Comparison of ENCODE assay signal across 13 mouse cellular contexts in the genomic region with DNA sequence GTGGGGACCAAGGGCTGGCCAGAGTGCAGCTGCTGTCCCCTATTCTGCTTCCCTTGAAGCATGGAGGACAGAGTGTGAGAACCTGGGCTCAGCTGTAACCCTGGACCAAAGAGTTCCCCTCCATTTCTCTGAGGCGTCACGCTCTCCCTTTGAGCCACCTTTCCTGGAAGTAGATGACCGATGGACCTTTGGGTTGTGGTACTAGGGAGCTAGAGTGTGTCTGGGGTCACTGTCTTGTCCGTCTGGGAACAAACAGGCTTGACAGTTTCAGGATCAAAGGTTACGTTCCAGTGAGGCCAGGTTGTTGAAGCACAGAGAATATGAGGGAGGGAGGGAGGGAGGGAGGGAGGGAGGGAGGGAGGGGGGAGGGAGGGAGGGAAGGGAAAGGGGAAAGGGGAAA.
"Had no signal": no experiment of that assay in that cellular context is flagged by ENCODE, and none has a peak within 500 bp of the region (broad histone marks: within the 10 kb centered on the region; RNA-seq: fewer than 3 reads in every experiment).

No protein-coding gene starts in this region.

- H3K27ac ChIP-seq: hindbrain, embryonic 15.5 days; left cerebral cortex, adult 2 months; limb, embryonic 15.5 days; liver, embryonic 14.5 days; midbrain, embryonic 13.5 days had no signal

- H3K9ac ChIP-seq: hindbrain, embryonic 15.5 days; limb, embryonic 15.5 days; liver, embryonic 14.5 days; midbrain, embryonic 13.5 days had no signal

- H3K9me3 ChIP-seq: hindbrain, embryonic 15.5 days; limb, embryonic 15.5 days; midbrain, embryonic 13.5 days had no signal

- H3K36me3 ChIP-seq: hindbrain, embryonic 15.5 days; limb, embryonic 15.5 days; midbrain, embryonic 13.5 days had no signal

- H3K4me1 ChIP-seq: limb, embryonic 15.5 days had no signal

- H3K4me2 ChIP-seq: hindbrain, embryonic 15.5 days; limb, embryonic 15.5 days; midbrain, embryonic 13.5 days had no signal

- DNase-seq: lung, adult 18-20 months; retina, postnatal 1 day; right cerebral cortex, postnatal 4 days; spleen, adult 18-20 months; thymus, adult 2 months; thymus, postnatal 25 days had no signal

- H3K27me3 ChIP-seq: hindbrain, embryonic 15.5 days; limb, embryonic 15.5 days; midbrain, embryonic 13.5 days had no signal

- ATAC-seq: intestine, embryonic 16.5 days; midbrain, embryonic 13.5 days had no signal

- H3K4me3 ChIP-seq: hindbrain, embryonic 15.5 days; left cerebral cortex, adult 2 months; limb, embryonic 15.5 days; midbrain, embryonic 13.5 days; myocyte had no signal
